Mouse (Mus musculus): Measurements from ENCODE around the gene Pebp1.

Gene Pebp1

DNA sequence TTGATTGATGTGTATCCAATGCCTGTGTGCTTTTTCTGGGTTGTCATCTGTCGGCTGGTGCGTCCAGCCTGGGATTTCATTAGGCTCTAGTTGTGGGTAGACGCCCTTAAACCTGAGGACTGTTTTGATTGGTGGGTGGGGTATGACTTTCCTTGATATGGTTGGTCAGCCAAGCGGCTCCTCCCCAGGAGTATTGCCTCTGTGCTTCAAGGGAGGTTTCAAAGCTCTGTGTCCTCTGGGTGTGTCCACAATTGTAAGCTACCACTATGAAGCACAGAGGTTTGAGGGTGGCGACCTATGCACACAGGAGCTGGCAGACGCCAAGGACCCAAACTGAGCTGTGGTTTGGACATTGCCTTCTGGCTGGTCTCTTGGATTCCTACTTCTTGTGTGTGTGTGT is 5.1 kb upstream of the Pebp1 start:
- H3K36me3 ChIP-seq (ENCODE audit: insufficient read depth, low read length) = no peaks in the 10 kb centered on the region
- peaks cover 55% of the 10 kb centered on the region for H3K4me1 ChIP-seq (replicated peaks; ENCODE audit: low read depth, low read length)
- peaks cover 4% of the 10 kb centered on the region; the same call in 1 of the 2 replicates for H3K27me3 ChIP-seq (ENCODE audit: insufficient read depth, low read length)
- H3K9me3 ChIP-seq (ENCODE audit: low read length) = no peaks in the 10 kb centered on the region
- TF ChIP-seq POU5F1 (IDR thresholded peaks at IDR 0.05; ENCODE audit: borderline replicate concordance, low read length) = no peak
- TF ChIP-seq NANOG (IDR thresholded peaks at IDR 0.05; ENCODE audit: borderline replicate concordance, low read length) = no peak
- TF ChIP-seq CTCF (conservative IDR thresholded peaks at IDR 0.05; ENCODE audit: low read length) = no peak
- H3K4me3 ChIP-seq (replicated peaks; ENCODE audit: low read length) = peak overlapping the region; percentile 23; the same call in 1 of the 2 replicates

DNA sequence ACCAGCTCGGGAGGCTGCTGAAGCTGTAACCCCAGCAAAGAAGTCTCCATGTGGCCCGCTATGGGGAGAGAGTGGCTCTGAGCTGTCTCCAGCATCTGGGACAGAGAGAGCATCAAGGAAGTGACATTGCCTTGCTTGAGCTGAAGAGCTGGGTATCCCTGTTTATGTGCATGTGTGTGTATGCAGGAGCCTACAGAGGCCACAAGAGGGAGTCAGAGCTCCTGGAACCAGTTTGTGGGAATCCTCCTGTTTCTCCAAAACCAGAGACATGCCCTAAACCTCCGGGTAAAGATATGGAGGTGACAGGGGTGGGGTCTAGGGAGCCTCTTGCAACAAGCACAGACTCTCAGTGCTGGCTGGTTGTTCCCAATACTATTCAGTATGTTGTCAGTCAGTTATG is 3.9 kb upstream of the Pebp1 start:
- Histone ChIP-seq H3K9me3 (ENCODE audit: low read length) (no peaks in the 10 kb centered on the region), H3K27me3 (ENCODE audit: insufficient read depth, low read length) (peaks cover 4% of the 10 kb centered on the region; the same call in 1 of the 2 replicates), H3K4me1 (replicated peaks; ENCODE audit: low read depth, low read length) (peaks cover 55% of the 10 kb centered on the region), H3K4me3 (replicated peaks; ENCODE audit: low read length) (no peak overlapping the region), H3K36me3 (ENCODE audit: insufficient read depth, low read length) (no peaks in the 10 kb centered on the region)
- TF ChIP-seq NANOG (IDR thresholded peaks at IDR 0.05; ENCODE audit: borderline replicate concordance, low read length) = no peak
- peak; percentile 82 for TF ChIP-seq CTCF (conservative IDR thresholded peaks at IDR 0.05; ENCODE audit: low read length)

DNA sequence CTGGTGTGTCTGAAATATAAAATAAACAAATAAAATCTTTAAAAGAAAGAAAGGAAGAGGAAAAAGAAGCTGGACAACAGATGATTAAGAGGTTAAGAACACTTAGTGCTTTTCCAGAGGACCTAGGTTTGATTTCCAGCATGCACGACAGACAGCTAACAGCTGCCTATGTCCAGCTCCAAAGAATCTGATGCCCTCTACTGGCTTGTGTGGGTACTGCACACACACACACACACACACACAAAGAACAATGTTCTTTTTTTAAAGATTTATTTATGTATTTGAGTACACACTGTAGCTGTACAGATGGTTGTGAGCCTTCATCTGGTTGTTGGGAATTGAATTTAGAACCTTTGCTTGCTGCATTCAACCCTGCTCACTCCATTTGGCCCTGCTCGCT is 2.7 kb upstream of the Pebp1 start:
- Histone ChIP-seq H3K27me3 (ENCODE audit: insufficient read depth, low read length) (peaks cover 4% of the 10 kb centered on the region; the same call in 1 of the 2 replicates), H3K4me1 (replicated peaks; ENCODE audit: low read depth, low read length) (peaks cover 65% of the 10 kb centered on the region), H3K36me3 (ENCODE audit: insufficient read depth, low read length) (peaks cover 11% of the 10 kb centered on the region), H3K9me3 (ENCODE audit: low read length) (no peaks in the 10 kb centered on the region), H3K4me3 (replicated peaks; ENCODE audit: low read length) (no peak overlapping the region)
- TF ChIP-seq POU5F1 (IDR thresholded peaks at IDR 0.05; ENCODE audit: borderline replicate concordance, low read length) = no peak
- no peak for TF ChIP-seq NANOG (IDR thresholded peaks at IDR 0.05; ENCODE audit: borderline replicate concordance, low read length)
- peak; percentile 83 for TF ChIP-seq CTCF (conservative IDR thresholded peaks at IDR 0.05; ENCODE audit: low read length)

DNA sequence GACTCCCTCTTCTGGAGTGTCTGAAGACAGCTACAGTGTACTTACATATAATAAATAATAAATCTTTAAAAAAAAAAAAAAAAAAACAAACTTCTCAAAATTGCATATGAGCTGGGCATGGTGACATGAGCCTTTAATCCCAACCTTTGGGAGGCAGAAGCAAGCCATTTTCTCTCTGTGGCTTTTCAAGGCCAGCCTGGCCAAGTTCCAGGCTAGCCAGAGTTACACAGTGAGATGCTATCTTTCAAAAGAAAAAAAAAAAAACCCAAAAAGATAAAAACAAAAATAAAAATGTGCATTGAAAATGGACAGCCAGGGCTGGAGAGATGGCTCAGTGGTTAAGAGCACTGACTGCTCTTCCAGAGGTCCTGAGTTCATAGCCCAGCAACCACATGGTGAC is 2.2 kb upstream of the Pebp1 start:
- no peak overlapping the region for H3K4me3 ChIP-seq (replicated peaks; ENCODE audit: low read length)
- peaks cover 65% of the 10 kb centered on the region for H3K4me1 ChIP-seq (replicated peaks; ENCODE audit: low read depth, low read length)
- peaks cover 16% of the 10 kb centered on the region for H3K36me3 ChIP-seq (ENCODE audit: insufficient read depth, low read length)
- no peaks in the 10 kb centered on the region for H3K9me3 ChIP-seq (ENCODE audit: low read length)
- peaks cover 4% of the 10 kb centered on the region; the same call in 1 of the 2 replicates for H3K27me3 ChIP-seq (ENCODE audit: insufficient read depth, low read length)
- TF ChIP-seq POU5F1 (IDR thresholded peaks at IDR 0.05; ENCODE audit: borderline replicate concordance, low read length) (no peak), NANOG (IDR thresholded peaks at IDR 0.05; ENCODE audit: borderline replicate concordance, low read length) (no peak), CTCF (conservative IDR thresholded peaks at IDR 0.05; ENCODE audit: low read length) (no peak)

DNA sequence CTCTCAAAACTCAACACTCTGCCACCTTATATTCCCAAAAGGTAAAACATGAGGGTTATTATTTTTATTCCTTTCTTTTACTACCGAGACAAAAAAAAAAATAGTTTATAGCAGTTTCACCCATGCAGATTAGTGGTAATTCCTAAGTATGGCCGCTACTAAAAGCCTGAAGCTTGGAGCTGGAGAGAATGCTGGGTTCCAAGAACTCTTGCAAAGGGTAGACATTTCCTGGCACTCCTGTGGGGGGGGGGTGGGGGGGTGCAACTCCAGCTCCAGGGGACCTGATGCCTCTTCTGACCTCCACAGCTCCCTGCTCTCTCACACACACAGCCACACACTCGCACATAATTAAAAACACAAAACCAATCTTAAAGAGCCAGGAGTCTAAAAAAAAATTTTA is 1.1 kb downstream of the Pebp1 start:
- TF ChIP-seq POU5F1 (IDR thresholded peaks at IDR 0.05; ENCODE audit: borderline replicate concordance, low read length) (no peak), CTCF (conservative IDR thresholded peaks at IDR 0.05; ENCODE audit: low read length) (no peak), NANOG (IDR thresholded peaks at IDR 0.05; ENCODE audit: borderline replicate concordance, low read length) (no peak)
- peaks cover 4% of the 10 kb centered on the region; the same call in 1 of the 2 replicates for H3K27me3 ChIP-seq (ENCODE audit: insufficient read depth, low read length)
- H3K36me3 ChIP-seq (ENCODE audit: insufficient read depth, low read length) = peaks cover 44% of the 10 kb centered on the region
- no peaks in the 10 kb centered on the region for H3K9me3 ChIP-seq (ENCODE audit: low read length)
- peak overlapping the region; percentile 93 for H3K4me3 ChIP-seq (replicated peaks; ENCODE audit: low read length)
- H3K4me1 ChIP-seq (replicated peaks; ENCODE audit: low read depth, low read length) = peaks cover 58% of the 10 kb centered on the region

DNA sequence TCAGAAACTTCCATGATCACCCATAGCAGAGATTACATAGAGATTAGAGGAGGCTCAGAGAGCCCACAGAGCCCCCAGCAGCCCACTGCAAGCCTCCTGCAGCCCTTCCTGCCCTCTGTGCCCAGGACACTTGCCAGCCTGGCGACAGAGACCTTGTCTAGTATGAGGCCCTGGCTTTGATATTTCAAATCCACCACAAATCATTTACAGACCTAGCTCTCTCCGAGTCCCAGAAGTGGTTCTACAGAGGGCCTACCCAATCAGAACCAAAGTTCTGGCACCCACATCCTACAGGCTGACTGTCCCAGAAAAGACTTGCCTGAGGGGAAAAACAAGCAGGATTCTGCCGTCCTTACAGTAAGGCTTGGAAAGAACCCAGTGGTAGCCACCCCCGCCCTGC is 2.2 kb downstream of the Pebp1 start:
- peaks cover 54% of the 10 kb centered on the region for H3K36me3 ChIP-seq (ENCODE audit: insufficient read depth, low read length)
- no peak for TF ChIP-seq POU5F1 (IDR thresholded peaks at IDR 0.05; ENCODE audit: borderline replicate concordance, low read length)
- TF ChIP-seq NANOG (IDR thresholded peaks at IDR 0.05; ENCODE audit: borderline replicate concordance, low read length) = no peak
- TF ChIP-seq CTCF (conservative IDR thresholded peaks at IDR 0.05; ENCODE audit: low read length) = no peak
- peaks cover 4% of the 10 kb centered on the region; the same call in 1 of the 2 replicates for H3K27me3 ChIP-seq (ENCODE audit: insufficient read depth, low read length)
- H3K9me3 ChIP-seq (ENCODE audit: low read length) = no peaks in the 10 kb centered on the region
- H3K4me1 ChIP-seq (replicated peaks; ENCODE audit: low read depth, low read length) = peaks cover 62% of the 10 kb centered on the region
- 0 out of 2 replicates have a peak overlapping the region, but pooled peaks have one; percentile 26 for H3K4me3 ChIP-seq (replicated peaks; ENCODE audit: low read length)

DNA sequence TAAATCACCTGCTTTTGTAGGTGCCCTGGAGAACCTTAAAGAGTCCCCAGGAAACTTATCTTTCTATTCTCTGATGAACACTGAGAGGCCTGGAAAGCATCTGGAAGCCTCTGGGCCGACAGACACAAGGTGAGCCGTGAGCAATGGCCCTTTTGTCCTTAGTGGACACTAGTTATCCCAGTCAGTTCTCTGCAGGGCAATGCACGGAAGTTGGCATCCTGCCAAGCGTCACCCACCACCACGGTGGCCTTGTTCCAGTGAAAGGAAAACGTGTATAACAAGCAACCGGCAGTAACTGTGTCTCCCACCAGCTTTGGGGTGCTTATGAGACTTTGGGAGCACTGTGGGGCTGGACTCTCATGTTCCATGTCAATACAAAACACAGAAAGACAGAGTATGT is 2.7 kb downstream of the Pebp1 start:
- H3K4me1 ChIP-seq (replicated peaks; ENCODE audit: low read depth, low read length) = peaks cover 68% of the 10 kb centered on the region

DNA sequence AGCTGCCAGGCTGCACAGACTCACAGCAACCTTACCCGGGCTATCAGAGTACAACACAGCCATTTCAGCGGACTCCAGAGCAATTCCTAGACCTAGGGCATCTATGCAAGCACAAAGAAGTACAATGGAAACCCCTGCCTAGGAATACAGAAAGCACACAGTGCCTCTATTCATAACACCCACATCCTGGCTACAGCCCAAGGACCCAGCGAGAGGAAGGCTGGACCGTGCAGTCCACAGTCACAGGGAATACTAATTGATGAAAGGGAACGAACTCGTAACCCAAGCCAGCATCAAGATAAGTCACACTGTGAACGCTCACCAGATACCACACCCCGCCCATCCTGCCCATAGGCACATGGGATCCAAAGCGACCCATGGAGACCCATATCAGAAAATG is 3.4 kb downstream of the Pebp1 start:
- TF ChIP-seq POU5F1 (IDR thresholded peaks at IDR 0.05; ENCODE audit: borderline replicate concordance, low read length) = no peak
- Histone ChIP-seq H3K27me3 (ENCODE audit: insufficient read depth, low read length) (peaks cover 4% of the 10 kb centered on the region; the same call in 1 of the 2 replicates), H3K36me3 (ENCODE audit: insufficient read depth, low read length) (peaks cover 63% of the 10 kb centered on the region), H3K4me1 (replicated peaks; ENCODE audit: low read depth, low read length) (peaks cover 75% of the 10 kb centered on the region), H3K4me3 (replicated peaks; ENCODE audit: low read length) (peak overlapping the region; percentile 7; the same call in 1 of the 2 replicates), H3K9me3 (ENCODE audit: low read length) (no peaks in the 10 kb centered on the region)

More for the DNA sequence above, 2.7 kb downstream of the Pebp1 start:
- H3K9me3 ChIP-seq (ENCODE audit: low read length) = no peaks in the 10 kb centered on the region
- peaks cover 60% of the 10 kb centered on the region for H3K36me3 ChIP-seq (ENCODE audit: insufficient read depth, low read length)
- peaks cover 4% of the 10 kb centered on the region; the same call in 1 of the 2 replicates for H3K27me3 ChIP-seq (ENCODE audit: insufficient read depth, low read length)
- H3K4me3 ChIP-seq (replicated peaks; ENCODE audit: low read length) = peak overlapping the region; percentile 7; the same call in 1 of the 2 replicates
- TF ChIP-seq CTCF (conservative IDR thresholded peaks at IDR 0.05; ENCODE audit: low read length) (no peak), NANOG (IDR thresholded peaks at IDR 0.05; ENCODE audit: borderline replicate concordance, low read length) (no peak), POU5F1 (IDR thresholded peaks at IDR 0.05; ENCODE audit: borderline replicate concordance, low read length) (no peak)

DNA sequence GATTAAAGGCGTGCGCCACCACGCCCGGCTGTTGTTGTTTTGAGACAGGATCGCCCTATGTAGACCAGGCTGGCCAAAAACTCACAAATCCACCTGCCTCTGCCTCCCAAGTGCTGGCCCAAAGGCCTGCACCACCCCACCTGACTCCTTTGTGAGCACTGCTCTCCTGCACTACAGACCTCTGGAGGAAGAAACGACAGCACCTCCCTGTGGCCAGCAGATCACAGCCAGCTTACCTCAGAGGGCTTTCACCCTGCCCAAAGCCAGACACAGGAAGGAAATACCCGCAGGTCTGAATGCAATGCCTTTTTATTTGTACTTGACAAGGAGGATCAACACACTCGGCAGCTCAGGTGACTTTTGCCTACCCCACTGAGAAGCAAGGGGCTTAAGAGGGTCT is 5.1 kb downstream of the Pebp1 start:
- Histone ChIP-seq H3K36me3 (ENCODE audit: insufficient read depth, low read length) (peaks cover 63% of the 10 kb centered on the region), H3K4me3 (replicated peaks; ENCODE audit: low read length) (0 out of 2 replicates have a peak overlapping the region, but pooled peaks have one; percentile 5), H3K9me3 (ENCODE audit: low read length) (no peaks in the 10 kb centered on the region), H3K27me3 (ENCODE audit: insufficient read depth, low read length) (no peaks in the 10 kb centered on the region), H3K4me1 (replicated peaks; ENCODE audit: low read depth, low read length) (peaks cover 68% of the 10 kb centered on the region)
- TF ChIP-seq NANOG (IDR thresholded peaks at IDR 0.05; ENCODE audit: borderline replicate concordance, low read length) (no peak), POU5F1 (IDR thresholded peaks at IDR 0.05; ENCODE audit: borderline replicate concordance, low read length) (no peak), CTCF (conservative IDR thresholded peaks at IDR 0.05; ENCODE audit: low read length) (no peak; the same call in 1 of the 2 replicates)
